Mouse (Mus musculus) left cerebral cortex, adult 8-10 months (tissue): ENCODE results near the gene Fam241a. TPM values are rescaled to one million over a fixed set of nuclear protein-coding genes. Genes with fewer than 3 reads are reported as not detected.

Experiments used
- DNase-seq, 2 experiments: peaks; one replicate each; pipeline ENCODE4 v3.0.0; 2022; ENCODE audit warnings: low spot score in 2 of 2
- total RNA-seq, 4 experiments: library from RNA; stranded (reverse); gene quantifications; 2 replicates each; pipeline ENCODE4 v1.2.4; 2022

Fam241a gene
- 1 to 10 TPM; 3.3 to 3.9 (median 3.7) TPM for total RNA-seq

GRCm38 (mm10) chr3:127895792-127896541 lies at the start of gene Fam241a:
Fam241a (minus strand) TSS chr3:127896324.
- DNase-seq: peak; percentile 52 to 68

GRCm38 (mm10) chr3:127932453-127932852 lies 36.3 kb upstream of the Fam241a start:
- peak; percentile 6 to 17 for DNase-seq

DNA sequence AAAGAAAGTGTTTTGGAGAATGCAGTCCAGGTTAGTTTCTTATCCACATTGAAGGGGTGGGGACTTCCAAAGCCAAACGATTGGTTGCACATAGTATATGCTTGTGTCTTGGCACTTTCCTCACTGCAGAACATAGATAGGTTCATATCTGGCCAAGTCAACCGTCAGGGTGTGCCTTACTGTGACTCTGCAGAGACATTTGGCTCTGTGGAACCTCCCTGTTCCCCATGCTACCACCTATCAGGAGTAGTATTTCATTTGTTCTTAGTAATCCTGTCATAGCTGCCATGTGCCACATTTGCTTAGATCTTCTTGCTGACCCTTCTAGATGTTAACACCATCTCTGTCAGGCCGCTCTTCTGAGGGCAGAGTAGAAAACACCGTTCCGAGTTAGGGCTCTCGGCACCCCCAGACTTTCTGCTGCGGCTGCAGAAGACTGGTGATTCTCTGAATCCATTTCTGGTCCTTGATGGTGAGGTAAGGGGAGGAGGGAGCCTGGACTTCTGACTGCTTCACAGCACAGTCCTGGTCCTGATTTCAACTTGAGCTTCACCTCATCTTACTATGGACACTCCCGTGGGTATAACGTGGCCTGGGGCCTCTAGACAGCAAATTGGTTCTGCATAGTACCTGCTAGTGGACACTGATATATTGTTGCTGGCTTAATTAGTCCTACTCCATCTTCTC lies 34.3 kb upstream of the Fam241a start:
- DNase-seq: no peak

- DNase-seq: no peak
Measured at GRCm38 (mm10) chr3:127929921-127930320, 33.8 kb upstream of the Fam241a start.

- no peak for DNase-seq
Measured at GRCm38 (mm10) chr3:127926635-127927183, 30.6 kb upstream of the Fam241a start.

DNA sequence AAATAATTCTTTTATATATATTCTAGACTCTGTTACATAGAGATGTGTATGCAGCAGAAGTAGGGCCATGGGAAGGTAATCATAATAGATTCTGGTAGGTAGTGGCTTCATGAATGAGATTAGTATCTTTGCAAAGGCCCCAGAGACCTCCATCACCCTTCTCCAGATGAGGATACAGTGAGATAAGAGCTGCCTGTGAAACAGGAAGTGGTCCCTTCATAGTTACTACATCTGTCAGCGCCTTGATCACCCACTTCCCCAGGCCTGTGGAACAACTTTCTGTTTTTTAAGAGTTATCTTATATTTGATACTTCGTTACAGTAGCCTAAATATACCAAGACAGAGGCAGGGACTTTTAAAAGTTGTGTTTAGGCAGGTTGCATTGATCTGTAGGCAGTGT lies 28.3 kb upstream of the Fam241a start:
- no peak for DNase-seq

DNA sequence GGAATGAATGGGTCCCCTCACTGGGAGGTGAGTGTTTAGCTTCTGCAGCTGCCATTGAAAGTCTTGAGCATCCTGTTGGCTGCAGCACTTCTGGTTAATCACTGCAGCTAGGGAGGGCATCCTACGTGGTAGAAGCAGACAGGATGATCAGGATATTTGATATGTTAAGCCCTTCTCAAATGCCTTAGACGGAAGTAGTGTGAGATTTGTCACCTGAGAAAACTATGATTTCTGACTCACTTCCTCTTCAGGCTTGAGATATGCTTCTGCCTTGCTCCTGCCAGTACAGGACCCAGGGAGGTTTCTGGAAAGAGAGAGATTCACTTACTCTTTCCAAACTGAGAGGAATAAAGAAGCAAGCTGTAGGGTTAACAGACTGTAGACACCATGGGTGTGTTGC lies 27.1 kb upstream of the Fam241a start:
- DNase-seq: no peak

DNA sequence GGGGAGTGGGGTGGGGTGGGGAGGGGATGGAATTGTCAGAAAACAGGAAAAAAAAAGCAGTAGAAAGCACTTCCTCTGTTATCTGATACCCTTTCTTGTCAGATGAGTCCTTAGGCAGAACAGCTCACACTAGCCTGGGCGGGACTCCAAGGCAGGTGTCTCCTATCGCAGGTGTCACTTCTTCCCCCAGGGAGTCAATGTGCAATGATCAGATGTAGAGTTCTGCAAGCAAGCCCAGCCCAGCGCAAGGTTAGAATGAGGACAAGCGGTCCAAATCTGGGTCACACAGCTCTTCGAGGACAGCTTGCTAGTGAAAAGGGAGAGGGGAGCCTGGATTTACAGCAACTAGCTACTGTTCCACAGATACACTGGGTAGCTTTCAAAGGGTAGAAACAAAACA lies 26.0 kb upstream of the Fam241a start:
- no peak for DNase-seq

DNA sequence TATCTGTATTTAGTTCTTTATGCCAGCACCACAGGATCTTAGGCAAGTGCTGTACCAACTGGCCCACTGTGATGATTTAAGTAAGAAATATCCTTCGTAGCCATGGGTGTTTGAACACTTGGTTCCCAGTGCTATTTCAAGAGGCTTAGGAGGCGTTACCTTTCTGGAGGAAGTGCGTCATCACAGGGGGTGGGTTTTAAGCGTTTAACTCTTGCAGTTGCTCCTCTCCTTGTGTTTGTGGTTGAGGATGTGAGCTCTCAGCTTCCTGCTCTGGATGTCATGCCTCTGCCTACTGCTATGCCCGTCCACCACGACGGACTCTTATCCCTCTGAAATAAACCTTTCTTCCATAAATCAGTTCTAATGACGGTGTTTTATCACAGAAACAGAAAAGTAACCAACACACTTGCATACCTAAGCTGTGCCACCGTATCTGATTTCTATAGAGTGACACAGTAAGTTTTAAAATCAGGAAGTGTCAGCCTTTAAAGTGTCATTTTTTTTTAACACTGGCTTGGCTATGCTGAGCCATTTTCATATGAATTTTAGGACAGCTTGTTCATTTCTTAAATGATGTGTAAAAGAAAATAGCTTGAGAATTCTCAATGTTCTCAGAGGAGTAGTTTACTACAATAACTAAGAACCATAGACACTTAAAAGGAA lies 22.0 kb upstream of the Fam241a start:
- DNase-seq: no peak

DNA sequence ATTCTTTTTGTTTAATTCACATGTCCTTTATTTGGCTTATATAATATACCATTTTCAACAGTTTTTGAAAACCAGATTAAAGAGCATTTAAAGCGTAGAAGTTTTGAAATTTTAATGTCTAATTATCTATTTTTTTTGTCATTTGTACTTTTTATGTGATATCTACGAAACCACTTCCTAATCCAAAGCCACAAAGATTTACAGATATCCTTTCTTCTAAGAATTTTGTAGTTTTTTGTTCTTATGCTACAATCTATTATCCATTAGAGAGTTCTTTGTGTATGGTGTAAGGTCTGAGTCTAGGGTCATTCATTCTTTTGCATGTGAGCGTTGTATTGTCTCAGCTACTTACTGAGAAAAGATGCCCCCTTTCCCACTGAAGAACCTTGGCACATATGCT lies 21.4 kb upstream of the Fam241a start:
- no peak for DNase-seq

DNA sequence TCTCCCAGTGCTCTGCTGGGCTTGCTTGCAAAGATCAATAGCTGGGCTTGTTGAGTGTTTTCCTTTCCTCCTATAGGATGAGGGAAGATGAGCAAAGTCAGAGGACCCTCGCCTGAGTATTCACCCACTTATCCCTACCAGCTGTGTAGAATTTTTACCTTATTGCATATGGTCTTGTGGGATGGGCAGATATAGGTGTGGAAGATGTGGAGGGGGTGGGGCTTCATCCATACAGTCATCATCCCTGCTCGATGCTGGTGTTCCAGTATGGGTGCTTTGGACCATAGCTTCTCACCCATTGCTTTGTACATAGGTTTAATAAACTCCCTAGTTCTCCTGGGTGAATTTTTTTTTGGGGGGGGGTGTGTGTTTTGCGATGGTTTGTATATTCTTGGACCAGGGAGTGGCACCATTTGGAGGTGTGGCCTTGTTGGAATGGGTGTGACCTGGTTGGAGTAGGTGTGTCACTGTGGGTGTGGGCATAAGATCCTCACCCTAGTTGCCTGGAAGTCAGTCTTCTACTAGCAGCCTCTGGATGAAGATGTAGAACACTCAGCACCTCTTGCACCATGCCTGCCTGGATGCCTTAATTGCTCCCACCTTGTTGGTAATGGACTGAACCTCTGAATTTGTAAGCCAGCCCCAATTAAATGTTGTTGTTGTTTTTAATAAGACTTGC lies 19.7 kb upstream of the Fam241a start:
- no peak for DNase-seq

DNA sequence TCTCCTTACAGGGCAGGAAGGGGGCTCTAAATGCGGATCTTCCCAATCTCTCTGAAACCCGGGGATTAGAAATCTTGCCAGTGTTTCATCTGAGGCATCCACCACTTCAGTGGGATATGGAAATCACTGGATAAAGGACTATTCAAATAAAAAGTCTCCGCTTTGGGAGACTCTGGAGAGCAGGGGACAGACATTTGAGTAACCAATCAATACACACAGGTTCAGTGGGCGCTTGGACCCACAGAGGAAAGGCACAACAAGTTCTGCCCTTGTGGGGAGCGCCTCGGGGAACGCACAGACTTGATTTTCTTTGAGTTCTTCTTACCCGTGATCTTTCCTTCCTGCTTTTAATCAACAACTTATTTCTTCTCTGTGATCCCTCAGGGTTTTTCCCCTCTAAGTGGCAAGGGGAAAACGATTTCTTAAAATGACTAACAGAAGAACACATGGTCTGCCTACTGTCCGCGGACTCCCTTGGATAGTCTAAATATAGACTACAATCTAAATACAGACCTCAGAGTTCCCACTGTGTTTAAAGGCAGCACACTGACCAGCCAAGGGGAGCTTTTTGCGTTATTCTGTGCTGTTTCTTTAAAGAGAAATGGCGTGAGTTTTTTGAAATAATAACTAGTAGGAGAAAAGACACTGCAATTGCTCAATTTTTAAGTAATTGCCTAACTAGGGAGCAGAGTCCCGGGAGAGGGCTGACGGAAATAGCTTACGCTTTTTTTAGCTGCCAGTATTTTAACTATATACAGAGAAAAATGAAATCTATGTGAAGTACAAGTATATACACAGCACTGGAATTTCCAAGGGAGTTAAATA lies 18.0 kb upstream of the Fam241a start:
- no peak for DNase-seq

- peak in 1 of 2 experiments; percentile 13 for DNase-seq
Measured at GRCm38 (mm10) chr3:127909941-127910340, 13.8 kb upstream of the Fam241a start.

GRCm38 (mm10) chr3:127894981-127895779 lies 944 bp downstream of the Fam241a start:
- DNase-seq: no peak

DNA sequence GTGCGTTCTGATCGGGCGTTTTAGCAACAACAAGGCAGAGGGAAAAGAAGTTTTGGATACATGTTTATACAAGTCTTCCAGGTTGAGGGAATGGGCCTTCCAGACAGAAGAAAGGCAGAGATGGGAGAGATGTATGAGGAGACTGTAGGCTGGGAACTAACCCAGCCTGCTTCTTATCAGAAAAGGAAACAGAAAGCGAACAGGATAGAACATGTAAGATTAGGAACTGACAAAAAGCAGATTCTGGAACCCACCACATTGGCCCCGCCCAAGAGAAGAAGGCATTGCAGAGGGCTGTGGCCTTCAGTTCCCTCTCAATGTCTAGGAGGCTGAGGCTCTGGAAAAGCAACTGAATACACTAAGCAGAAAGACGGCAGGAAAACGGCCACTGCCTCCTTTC lies 2.2 kb downstream of the Fam241a start:
- DNase-seq: no peak

- DNase-seq: no peak
Measured at GRCm38 (mm10) chr3:127891906-127892305, 4.2 kb downstream of the Fam241a start.

- DNase-seq: no peak
Measured at GRCm38 (mm10) chr3:127890008-127890407, 6.1 kb downstream of the Fam241a start.

GRCm38 (mm10) chr3:127889570-127889969 lies 6.6 kb downstream of the Fam241a start:
- no peak for DNase-seq

DNA sequence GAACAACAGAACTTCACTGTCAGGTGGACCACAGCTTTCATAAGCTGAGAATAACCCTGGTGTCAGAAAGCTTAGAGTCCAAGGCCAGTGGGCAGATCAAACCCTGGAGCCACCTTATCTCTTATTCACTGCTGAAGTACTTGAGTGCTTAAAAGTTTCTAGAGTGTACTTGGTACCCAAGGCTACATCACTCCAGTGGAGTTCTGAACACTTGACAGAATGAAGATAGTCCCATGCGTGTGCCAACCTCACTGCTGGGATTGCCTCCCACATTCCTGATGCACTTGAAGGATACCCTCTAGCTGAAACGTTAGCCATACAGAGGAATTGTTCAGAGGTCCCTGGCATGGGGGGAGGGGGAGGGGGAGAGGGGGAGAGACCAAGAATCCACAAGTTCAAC lies 14.4 kb downstream of the Fam241a start:
- DNase-seq: no peak

GRCm38 (mm10) chr3:127879968-127880367 lies 16.2 kb downstream of the Fam241a start:
- DNase-seq: no peak
